Mouse (Mus musculus): Measurements from ENCODE around the gene Plk2.
"Not testable (repeated sequence)": the region's sequence is repeated elsewhere in the genome, so short reads cannot be mapped to it uniquely, and the experiment has no call there.

Plk2 gene

DNA sequence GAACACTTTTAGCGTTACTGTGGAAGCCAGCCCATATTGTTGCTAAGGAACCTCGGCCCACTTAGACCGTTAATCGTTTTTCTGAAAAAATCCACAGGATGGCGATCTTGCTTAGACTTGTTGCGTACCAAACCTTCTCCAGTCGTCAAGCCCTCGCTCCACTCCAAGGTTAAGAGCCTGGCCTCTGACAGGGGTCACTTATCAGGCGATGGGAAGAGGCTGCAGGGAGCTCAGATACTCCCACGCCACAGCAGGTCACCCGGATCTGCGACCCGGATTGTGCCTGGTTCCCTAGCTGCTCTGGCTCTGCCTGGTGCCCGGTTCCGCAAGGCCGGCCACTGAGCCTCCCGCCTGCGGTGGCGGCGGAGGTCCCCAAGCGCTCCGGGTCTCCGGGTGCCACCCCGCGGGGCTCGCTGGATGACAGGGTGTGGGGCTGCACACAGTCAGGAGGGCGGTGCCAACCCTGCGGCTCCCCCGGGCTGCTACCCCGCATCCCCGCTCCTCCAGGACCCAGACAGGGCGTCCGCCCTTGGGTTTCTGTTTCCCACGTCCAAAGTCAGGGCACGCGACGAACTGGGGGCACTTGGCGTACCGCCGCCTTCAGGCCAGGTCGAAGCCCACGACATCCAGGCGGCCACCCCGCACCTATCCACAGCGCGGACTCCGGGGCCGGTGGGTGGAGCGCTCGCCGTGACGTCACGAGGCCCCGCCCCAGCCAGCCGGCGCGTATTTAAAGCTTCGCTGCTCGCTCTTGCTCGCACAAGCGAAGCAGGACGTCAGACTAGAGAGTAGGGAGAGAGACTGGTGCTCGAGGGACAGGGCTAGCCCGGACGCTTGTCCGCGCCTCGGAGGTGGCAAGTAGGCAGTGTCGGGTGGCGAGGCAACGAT is at the start of gene Plk2:
Plk2 (plus strand) TSS at position 756 of the 888 bp plus-strand sequence.
- peak; percentile 75 to 94 for DNase-seq (ENCODE audit: low spot score in 2 of 2)

DNA sequence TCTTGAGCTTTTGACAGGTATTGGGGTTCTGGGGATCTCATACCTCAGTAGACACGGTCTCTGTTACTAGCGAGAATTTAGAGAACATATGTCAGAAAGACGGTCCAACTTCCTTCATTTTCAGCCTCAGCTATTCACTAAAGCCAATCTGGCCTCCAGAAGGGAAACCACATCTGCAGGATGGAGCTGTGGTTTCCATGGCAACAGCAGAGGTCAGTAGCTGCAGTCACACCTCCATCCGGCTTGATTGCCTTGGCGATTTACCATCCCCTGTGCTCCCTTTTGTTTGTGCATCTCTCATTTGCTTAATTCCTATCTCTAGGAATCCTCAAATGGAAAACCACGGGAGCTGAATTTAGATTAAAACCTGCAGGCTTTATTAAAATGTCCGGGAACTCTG is 48.1 kb upstream of the Plk2 start:
- DNase-seq (ENCODE audit: low spot score in 2 of 2), result no peak

GRCm38 (mm10) chr13:110351051-110351450 is 43.8 kb upstream of the Plk2 start:
- DNase-seq (ENCODE audit: low spot score in 2 of 2), result no peak

DNA sequence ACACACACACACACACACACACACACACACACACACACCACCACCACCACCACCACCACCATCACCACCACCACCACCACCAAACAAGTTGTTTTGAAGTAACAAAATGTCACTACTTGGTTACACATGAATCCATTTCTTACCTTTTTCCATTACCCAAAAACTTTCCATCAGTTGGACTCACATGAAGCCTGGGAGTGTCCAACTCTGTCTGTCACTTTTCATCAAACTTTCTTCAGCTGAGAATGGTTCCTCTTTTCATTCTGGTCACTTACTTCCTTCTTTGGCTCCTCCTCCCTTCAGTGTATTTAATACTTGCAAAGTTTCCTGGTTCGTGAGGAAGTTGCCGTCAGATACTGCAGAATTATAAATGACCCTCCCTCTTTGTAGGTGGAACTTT is 37.9 kb upstream of the Plk2 start, which contains the start of gene Gapt:
Gapt (minus strand) TSS at position 259 of the 400 bp plus-strand sequence.
- no peak for DNase-seq (ENCODE audit: low spot score in 2 of 2)

DNA sequence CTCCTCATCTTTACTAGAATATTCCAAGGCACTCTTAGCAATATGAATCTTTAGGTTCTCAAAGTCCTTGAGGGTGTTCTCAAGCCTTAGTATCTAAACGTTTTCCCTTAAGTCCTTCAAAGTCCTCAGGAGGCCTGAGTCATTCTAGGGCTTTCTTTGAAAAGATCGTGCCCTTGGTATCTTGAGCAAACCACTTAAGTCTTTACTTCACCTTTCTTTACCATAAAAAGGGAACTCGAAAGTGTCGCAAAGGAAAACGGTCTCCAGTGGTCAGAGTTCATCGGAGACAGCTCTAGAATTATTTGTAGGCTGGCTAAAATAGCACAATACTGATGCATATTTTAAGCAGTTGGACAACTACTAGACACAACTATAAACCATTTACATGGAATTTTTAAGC is 31.1 kb upstream of the Plk2 start:
- DNase-seq (ENCODE audit: low spot score in 2 of 2), result no peak

DNA sequence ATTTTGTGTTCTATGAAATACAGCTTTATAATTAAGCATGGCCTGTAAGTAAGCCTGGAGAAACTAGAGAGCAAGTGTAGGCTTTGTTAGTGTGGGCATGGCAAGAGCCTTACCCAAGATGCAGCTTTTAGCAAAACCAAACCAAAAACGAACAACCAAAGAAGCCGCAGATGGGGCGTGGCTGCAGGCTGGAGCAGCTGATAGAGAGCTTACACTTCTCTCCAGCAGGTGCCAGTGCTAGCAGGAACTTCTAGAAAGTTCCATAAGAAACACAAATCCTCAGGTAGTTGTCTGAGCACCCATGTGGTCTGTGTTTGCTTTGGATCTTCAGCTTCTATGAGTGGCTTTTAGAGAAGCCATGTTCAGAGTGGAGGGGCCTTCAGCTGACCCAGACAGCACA is 28.4 kb upstream of the Plk2 start:
- no peak for DNase-seq (ENCODE audit: low spot score in 2 of 2)

DNA sequence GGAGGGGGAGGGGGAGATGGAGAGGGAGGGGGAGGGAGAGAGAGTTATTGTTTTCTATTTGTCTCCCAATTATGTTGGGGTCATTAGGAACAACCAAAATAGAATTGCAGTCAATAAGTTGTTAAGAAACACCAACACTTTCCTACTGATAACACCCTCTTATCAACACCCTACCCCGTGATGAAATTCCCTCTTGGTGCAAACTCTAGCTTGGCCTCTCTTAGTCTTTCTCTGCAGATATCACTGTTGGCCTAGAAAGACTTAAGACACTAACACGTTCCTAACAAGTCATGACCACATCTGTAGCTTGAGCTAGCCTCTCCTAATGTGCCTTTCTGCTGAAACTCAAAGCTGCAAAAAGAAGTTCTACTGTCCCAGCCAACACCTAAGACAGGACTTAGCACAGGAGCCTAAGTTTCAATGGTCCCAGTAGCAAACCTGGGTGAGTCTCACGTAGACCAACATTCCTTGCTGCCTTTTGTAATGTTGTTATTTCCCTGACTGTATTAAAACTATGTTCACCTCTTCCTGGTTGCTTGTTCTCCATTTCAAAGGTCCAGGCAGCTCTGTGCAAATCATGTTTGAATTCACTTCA is 26.8 kb upstream of the Plk2 start:
- no peak for DNase-seq (ENCODE audit: low spot score in 2 of 2)

DNA sequence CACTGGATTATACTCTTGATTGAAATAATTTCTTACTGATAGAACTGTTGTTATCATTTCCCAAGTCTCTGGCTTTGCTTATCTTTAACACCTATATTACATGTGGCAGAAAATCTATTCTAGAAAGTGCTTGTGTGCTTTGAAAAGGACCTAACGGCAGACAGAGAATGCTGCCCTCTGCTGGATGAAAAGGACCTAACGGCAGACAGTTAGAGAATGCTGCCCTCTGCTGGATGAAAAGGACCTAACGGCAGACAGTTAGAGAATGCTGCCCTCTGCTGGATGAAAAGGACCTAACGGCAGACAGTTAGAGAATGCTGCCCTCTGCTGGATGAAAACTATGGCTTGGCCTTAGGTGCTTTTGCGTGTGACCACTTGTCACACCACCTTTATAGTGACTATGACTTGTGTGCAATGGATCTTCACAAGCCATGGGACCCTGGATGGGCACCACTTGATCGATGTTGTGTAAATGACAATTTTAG is 26.2 kb upstream of the Plk2 start:
- DNase-seq (ENCODE audit: low spot score in 2 of 2), result peak; percentile 36 to 84

- DNase-seq (ENCODE audit: low spot score in 2 of 2), result no peak
Observed at GRCm38 (mm10) chr13:110369673-110370072, 25.2 kb upstream of the Plk2 start.

DNA sequence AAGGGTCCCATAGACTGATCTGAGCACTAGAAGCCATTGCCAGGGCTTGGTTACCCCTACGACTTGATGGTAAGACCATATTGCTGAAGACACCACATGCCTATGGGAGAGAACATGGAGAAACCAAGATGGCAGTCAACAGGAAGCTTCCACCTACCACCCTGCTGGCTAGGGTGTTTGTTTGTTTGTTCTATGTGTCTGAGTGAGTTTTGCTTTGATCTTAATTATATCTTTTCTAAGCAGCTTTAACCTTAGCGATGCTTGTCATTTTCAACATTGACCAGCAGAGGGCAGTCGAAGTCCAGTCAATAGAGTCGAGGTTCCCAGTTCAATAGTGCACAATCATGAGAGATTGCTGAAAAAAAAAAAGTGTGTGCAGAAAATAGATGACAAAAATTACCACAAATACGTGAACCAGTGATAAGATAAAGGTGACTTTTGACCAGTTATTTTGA is 12.4 kb upstream of the Plk2 start:
- DNase-seq (ENCODE audit: low spot score in 2 of 2), result no peak

GRCm38 (mm10) chr13:110384514-110384913 is 10.3 kb upstream of the Plk2 start:
- DNase-seq (ENCODE audit: low spot score in 2 of 2), result no peak

GRCm38 (mm10) chr13:110392210-110392609 is 2.6 kb upstream of the Plk2 start:
- DNase-seq (ENCODE audit: low spot score in 2 of 2), result peak in 1 of 2 experiments; percentile 89

GRCm38 (mm10) chr13:110392631-110393030 is 2.2 kb upstream of the Plk2 start:
- no peak for DNase-seq (ENCODE audit: low spot score in 2 of 2)

DNA sequence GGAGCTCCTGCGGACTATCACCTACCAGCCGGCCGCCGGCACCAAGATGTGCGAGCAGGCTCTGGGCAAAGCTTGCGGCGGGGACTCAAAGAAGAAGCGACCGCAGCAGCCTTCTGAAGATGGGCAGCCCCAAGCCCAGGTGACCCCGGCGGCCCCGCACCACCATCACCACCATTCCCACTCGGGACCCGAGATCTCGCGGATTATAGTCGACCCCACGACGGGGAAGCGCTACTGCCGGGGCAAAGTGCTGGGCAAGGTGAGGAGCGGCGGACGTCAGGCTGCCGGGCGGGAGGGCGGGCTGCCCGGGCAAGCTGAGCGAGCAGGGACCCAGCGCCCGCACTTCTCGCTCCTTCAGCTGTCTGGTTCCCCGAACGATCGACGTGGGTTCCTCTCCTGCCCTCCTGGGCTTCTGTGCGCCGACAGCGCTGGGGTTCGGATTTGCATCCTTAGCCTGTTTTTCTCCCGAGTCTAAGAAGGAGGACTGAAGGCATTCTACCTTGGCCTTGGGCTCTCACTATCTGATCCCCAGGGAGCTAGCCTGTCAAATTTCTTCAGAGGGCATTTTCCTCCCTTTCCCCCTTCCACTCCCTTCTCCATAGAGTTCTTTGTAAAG is 441 bp downstream of the Plk2 start:
- peak in 1 of 2 experiments; percentile 14 for DNase-seq (ENCODE audit: low spot score in 2 of 2)

DNA sequence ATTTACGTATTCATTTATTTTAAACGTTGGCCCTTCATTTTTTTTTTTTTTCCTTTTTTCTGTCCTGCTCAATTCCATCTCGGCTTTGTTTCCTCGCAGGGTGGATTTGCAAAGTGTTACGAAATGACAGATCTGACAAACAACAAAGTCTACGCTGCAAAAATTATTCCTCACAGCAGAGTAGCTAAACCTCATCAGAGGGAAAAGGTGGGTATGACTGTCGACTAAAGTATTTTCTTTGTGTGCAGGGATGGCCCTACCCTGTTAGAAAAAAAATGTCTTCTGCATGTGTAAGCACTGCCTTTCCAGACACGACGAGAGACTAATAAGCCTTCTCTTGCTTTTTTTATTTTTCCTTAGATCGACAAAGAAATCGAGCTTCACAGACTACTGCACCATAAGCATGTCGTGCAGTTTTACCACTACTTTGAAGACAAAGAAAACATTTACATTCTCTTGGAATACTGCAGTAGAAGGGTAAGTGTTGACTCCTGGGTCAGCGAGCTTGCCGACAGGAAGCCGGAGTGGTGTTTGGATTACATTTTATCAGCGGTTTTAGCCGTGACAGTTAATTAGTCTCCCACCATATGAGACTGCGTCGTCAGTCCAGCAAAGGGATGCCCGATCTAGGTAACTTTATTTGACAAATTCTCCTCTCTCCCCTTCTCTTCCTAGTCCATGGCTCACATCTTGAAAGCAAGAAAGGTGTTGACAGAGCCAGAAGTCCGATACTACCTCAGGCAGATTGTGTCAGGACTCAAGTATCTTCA is 1.3 kb downstream of the Plk2 start:
- peak in 1 of 2 experiments; percentile 21 for DNase-seq (ENCODE audit: low spot score in 2 of 2)

- no peak for DNase-seq (ENCODE audit: low spot score in 2 of 2)
Observed at GRCm38 (mm10) chr13:110397750-110398149, 2.9 kb downstream of the Plk2 start.

DNA sequence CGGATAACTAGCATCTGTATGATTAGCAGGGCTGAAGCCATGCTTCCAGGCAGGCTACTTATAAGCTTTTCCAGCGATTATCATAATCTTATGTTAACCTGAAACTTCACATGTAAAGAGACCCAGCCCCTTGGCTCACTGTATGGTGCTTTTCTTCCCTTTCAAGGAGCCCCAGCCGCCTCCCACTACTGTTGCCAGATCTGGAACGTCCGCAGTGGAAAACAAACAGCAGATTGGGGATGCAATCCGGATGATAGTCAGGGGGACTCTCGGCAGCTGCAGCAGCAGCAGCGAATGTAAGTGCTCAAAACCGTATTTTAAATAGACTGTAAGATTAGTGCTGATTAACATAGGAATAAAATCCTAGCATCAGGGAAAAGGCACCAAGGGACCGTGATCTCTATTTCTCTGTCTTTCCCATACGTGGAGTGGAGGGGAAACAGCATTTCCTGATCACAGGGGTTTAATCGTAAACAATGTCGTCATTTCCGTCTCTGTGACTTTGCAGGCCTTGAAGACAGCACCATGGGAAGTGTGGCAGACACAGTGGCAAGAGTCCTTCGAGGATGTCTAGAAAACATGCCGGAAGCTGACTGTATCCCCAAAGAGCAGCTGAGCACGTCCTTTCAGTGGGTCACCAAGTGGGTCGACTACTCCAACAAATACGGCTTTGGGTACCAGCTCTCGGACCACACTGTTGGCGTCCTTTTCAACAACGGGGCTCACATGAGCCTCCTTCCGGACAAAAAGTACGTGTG is 3.8 kb downstream of the Plk2 start:
- peak in 1 of 2 experiments; percentile 21 for DNase-seq (ENCODE audit: low spot score in 2 of 2)

- DNase-seq (ENCODE audit: low spot score in 2 of 2), result no peak
Observed at GRCm38 (mm10) chr13:110401443-110401842, 6.6 kb downstream of the Plk2 start.

DNA sequence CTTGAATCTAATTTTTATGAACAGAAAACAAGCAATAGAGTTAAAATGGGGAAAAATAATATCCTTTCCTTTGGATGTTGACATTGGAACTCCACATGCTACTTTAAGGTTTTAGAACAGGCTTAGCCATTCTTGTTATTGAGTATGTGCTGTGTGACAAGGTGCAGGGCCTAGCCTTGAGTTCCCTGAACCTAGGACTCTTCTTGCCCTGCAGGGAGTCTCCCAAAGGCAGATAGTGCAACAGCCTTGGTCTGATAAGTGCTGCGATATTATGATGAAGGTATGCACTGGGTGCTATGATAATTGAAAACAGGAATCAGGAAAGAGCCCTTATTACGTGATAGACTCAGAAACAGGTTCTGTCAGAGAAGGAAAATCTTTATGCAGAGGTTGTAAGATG is 7.0 kb downstream of the Plk2 start:
- no peak for DNase-seq (ENCODE audit: low spot score in 2 of 2)

GRCm38 (mm10) chr13:110404059-110404458 is 9.2 kb downstream of the Plk2 start:
- DNase-seq (ENCODE audit: low spot score in 2 of 2), result no peak

DNA sequence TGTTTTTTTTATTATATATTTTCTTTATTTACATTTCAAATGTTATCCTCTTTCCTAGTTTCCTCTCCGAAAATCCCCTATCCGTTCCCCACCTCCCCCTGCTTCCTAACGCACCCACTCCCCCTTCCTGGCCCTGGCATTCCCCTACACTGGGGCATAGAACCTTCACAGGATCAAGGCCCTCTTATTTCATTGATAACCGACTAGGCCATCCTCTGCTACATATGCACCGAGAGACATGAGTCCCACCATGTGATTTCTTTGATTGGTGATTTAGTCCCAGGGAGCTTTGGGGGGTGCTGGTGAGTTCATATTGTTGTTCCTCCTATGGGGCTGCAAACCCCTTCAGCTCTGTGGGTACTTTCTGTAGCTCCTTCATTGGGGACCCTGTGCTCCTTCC is 9.8 kb downstream of the Plk2 start:
- DNase-seq (ENCODE audit: low spot score in 2 of 2), result not testable (repeated sequence)
